Mouse (Mus musculus) urinary bladder, postnatal 25 days (tissue): ENCODE data around the gene Vps18.

ENCODE experiments used
- DNase-seq: peaks from one replicate; pipeline ENCODE4 v3.0.0; 2022; ENCODE audit warnings: low spot score

Gene Vps18

DNA sequence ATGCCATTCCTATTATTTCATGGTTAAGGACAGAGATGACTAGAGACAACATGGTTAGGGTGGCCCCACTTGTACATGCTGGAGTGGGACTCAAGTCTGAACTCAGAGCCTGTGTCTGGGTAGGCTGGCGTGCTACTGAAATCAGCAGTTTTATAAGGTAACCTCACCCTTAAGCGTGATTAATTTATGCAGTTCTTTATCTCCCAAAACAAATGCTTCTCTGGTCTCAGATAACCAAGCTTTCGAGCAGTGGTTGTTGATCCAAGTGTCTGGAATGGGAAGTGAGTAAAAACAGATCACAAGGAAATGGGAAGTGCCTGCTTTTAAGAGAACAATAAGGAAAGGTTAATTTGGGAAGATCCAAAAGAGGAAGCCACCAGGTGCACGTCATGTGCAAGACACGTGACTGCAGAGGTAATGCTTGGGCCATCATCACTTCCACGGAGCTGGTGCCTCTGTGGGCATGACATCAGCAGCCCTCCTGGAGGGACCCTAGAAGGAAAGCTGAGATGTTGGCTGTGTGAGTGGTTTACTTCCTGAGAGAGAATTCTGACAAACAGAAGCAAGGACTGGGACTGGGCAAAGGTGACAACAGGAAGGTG lies 56.1 kb downstream of the Vps18 start:
- DNase-seq: no peak
